Mouse (Mus musculus) MEL (cell line): ENCODE data around the gene Commd6. TPM values are rescaled to one million over a fixed set of nuclear protein-coding genes. Genes with fewer than 3 reads are reported as not detected.

Experiments
- DNase-seq: peaks from one replicate; pipeline ENCODE4 v3.0.0; 2011; ENCODE audit warnings: low read depth, low spot score
- H3K27ac ChIP-seq: 2 replicates; pipeline ENCODE4 v1.5.1; 2012; ENCODE audit warnings: low read depth, mild to moderate bottlenecking, control low read depth, low read length, moderate library complexity; ENCODE audit not compliant: control insufficient read depth
- H3K27me3 ChIP-seq, 2 experiments: fragments of 150-350 bp in 1 of 2; sonication (generic) in 1 of 2; 2 replicates each; pipeline ENCODE4 v1.6.1; 2012; ENCODE audit warnings: low read length in 2 of 2, mild to moderate bottlenecking in 2 of 2, improper control_type of control experiment in 1 of 2, moderate library complexity in 1 of 2; ENCODE audit not compliant: insufficient read depth in 2 of 2, control insufficient read depth in 1 of 2
- H3K36me3 ChIP-seq, 2 experiments: 2 replicates each; pipeline ENCODE4 v1.6.1; 2012 to 2014; ENCODE audit warnings: low read length in 2 of 2, improper control_type of control experiment in 1 of 2, inconsistent platforms in 1 of 2, mild to moderate bottlenecking in 1 of 2; ENCODE audit not compliant: insufficient read depth in 2 of 2, control insufficient read depth in 1 of 2
- H3K4me1 ChIP-seq, 2 experiments: fragments of 150-350 bp in 1 of 2; sonication (generic) in 1 of 2; 2 replicates each; pipeline ENCODE4 v1.6.1; 2012; ENCODE audit warnings: low read length in 2 of 2, improper control_type of control experiment in 1 of 2, mild to moderate bottlenecking in 1 of 2; ENCODE audit not compliant: insufficient read depth in 2 of 2, control insufficient read depth in 1 of 2
- H3K4me3 ChIP-seq, 2 experiments: fragments of 150-350 bp in 1 of 2; sonication (generic) in 1 of 2; 2 replicates each; pipeline ENCODE4 v1.5.1; 2012; ENCODE audit warnings: low read depth in 2 of 2, low read length in 2 of 2, mild to moderate bottlenecking in 2 of 2, moderate library complexity in 2 of 2, control low read depth in 1 of 2, improper control_type of control experiment in 1 of 2; ENCODE audit not compliant: control insufficient read depth in 1 of 2, insufficient read depth in 1 of 2
- H3K79me2 ChIP-seq: 2 replicates; pipeline ENCODE4 v1.6.1; 2012; ENCODE audit warnings: mild to moderate bottlenecking, low read length, moderate library complexity; ENCODE audit not compliant: control insufficient read depth, poor library complexity, insufficient read depth
- H3K9ac ChIP-seq: 2 replicates; pipeline ENCODE4 v1.6.1; 2012; ENCODE audit warnings: low read depth, mild to moderate bottlenecking, control low read depth, low read length, moderate library complexity; ENCODE audit not compliant: control insufficient read depth, poor library complexity, severe bottlenecking
- H3K9me3 ChIP-seq: fragments of 150-350 bp; sonication (generic); replicated peaks from 2 replicates; pipeline ENCODE4 v1.6.1; 2012; ENCODE audit warnings: mild to moderate bottlenecking, low read length, improper control_type of control experiment, moderate library complexity; ENCODE audit not compliant: insufficient read depth
- BHLHE40 ChIP-seq: IDR thresholded peaks from 2 replicates; pipeline ENCODE4 v1.6.1; 2012; ENCODE audit warnings: low read depth, mild to moderate bottlenecking, inconsistent platforms, low read length, improper control_type of control experiment, borderline replicate concordance
- CHD1 ChIP-seq: IDR thresholded peaks from 2 replicates; pipeline ENCODE4 v1.6.1; 2012; ENCODE audit warnings: low read depth, mild to moderate bottlenecking, inconsistent platforms, low read length, improper control_type of control experiment
- CTCF ChIP-seq, 3 experiments: IDR thresholded peaks in 2 of 3; conservative IDR thresholded peaks in 1 of 3; 2 replicates each; pipeline ENCODE4 v1.5.1; 2011 to 2012; ENCODE audit warnings: low read length in 3 of 3, low read depth in 2 of 3, mild to moderate bottlenecking in 2 of 3, improper control_type of control experiment in 1 of 3, inconsistent platforms in 1 of 3, mixed read lengths in 1 of 3, moderate library complexity in 1 of 3; ENCODE audit not compliant: control insufficient read depth in 1 of 3, insufficient read depth in 1 of 3, poor library complexity in 1 of 3, severe bottlenecking in 1 of 3
- ELF1 ChIP-seq: IDR thresholded peaks from 2 replicates; pipeline ENCODE4 v1.6.1; 2014; ENCODE audit warnings: low read depth, mild to moderate bottlenecking, inconsistent platforms, low read length, improper control_type of control experiment, moderate library complexity
- ETS1 ChIP-seq: IDR thresholded peaks from 2 replicates; pipeline ENCODE4 v1.6.1; 2012; ENCODE audit warnings: low read depth, mild to moderate bottlenecking, inconsistent platforms, low read length, improper control_type of control experiment, moderate library complexity
- GABPA ChIP-seq: IDR thresholded peaks from 2 replicates; pipeline ENCODE4 v1.6.1; 2012; ENCODE audit warnings: low read depth, mild to moderate bottlenecking, inconsistent platforms, low read length, improper control_type of control experiment, moderate library complexity
- MAFK ChIP-seq: IDR thresholded peaks from 2 replicates; pipeline ENCODE4 v1.6.1; 2011; ENCODE audit warnings: low read depth, mild to moderate bottlenecking, low read length, improper control_type of control experiment, borderline replicate concordance
- MAZ ChIP-seq: IDR thresholded peaks from 2 replicates; pipeline ENCODE4 v1.6.1; 2012; ENCODE audit warnings: low read depth, mild to moderate bottlenecking, inconsistent platforms, low read length, improper control_type of control experiment
- MXI1 ChIP-seq: IDR thresholded peaks from 2 replicates; pipeline ENCODE4 v1.6.1; 2011; ENCODE audit warnings: mild to moderate bottlenecking, low read depth, low read length, improper control_type of control experiment
- POLR2A ChIP-seq, 2 experiments: IDR thresholded peaks; 2 replicates each; pipeline ENCODE4 v1.6.1; 2011 to 2012; ENCODE audit warnings: low read length in 2 of 2, mild to moderate bottlenecking in 2 of 2, control low read depth in 1 of 2, improper control_type of control experiment in 1 of 2, low read depth in 1 of 2, moderate library complexity in 1 of 2; ENCODE audit not compliant: control insufficient read depth in 1 of 2, insufficient read depth in 1 of 2, poor library complexity in 1 of 2
- POLR2AphosphoS2 ChIP-seq: IDR thresholded peaks from 2 replicates; pipeline ENCODE4 v1.6.1; 2011; ENCODE audit warnings: low read length, improper control_type of control experiment
- RCOR1 ChIP-seq: IDR thresholded peaks from 2 replicates; pipeline ENCODE4 v1.6.1; 2012; ENCODE audit warnings: low read depth, mild to moderate bottlenecking, inconsistent platforms, low read length, improper control_type of control experiment
- TAL1 ChIP-seq: IDR thresholded peaks from 2 replicates; pipeline ENCODE4 v1.6.1; 2012; ENCODE audit warnings: mild to moderate bottlenecking, inconsistent platforms, low read length, moderate library complexity, mixed read lengths
- TBP ChIP-seq: IDR thresholded peaks from 2 replicates; pipeline ENCODE4 v1.8.0; 2011; ENCODE audit warnings: low read depth, low read length, improper control_type of control experiment
- USF1 ChIP-seq: IDR thresholded peaks from 2 replicates; pipeline ENCODE4 v1.6.1; 2014; ENCODE audit warnings: low read depth, mild to moderate bottlenecking, inconsistent platforms, low read length, improper control_type of control experiment, moderate library complexity
- ZKSCAN1 ChIP-seq: IDR thresholded peaks from 2 replicates; pipeline ENCODE4 v1.6.1; 2012; ENCODE audit warnings: low read depth, mild to moderate bottlenecking, inconsistent platforms, low read length, improper control_type of control experiment, moderate library complexity
- polyA plus RNA-seq, 2 experiments: library from polyadenylated mRNA; stranded (reverse) in 1 of 2; unstranded in 1 of 2; fragments of >175 nt in 1 of 2; fragments of >200 nt in 1 of 2; gene quantifications; 2 replicates each; pipeline versions ENCODE4 v1.2.1 to v1.2.4; 2012; ENCODE audit warnings: low replicate concordance in 2 of 2, low read depth in 1 of 2; ENCODE audit not compliant: insufficient read length in 2 of 2, insufficient read depth in 1 of 2, missing spikeins in 1 of 2
- total RNA-seq: library from RNA; depleted of rRNA; stranded (reverse); fragments of 300-350 nt; gene quantifications from 2 replicates; pipeline ENCODE4 v1.2.3, GENCODE M21; 2012

Gene Commd6
- total and polyA plus RNA-seq, 3 experiments: 57.3 to 61.2 TPM; not detected in 1

- Histone ChIP-seq H3K4me1 (no peaks in the 10 kb centered on the region), H3K27me3 (no peaks in the 10 kb centered on the region), H3K27ac (no peak overlapping the region), H3K9ac (no peak overlapping the region), H3K4me3 (no peak overlapping the region), H3K79me2 (no peaks in the 10 kb centered on the region), H3K9me3 (no peaks in the 10 kb centered on the region), H3K36me3 (no peaks in the 10 kb centered on the region)
- no peak for DNase-seq
- no peak for TF ChIP-seq MAZ
- TF ChIP-seq TAL1: no peak
- no peak for TF ChIP-seq CTCF (IDR thresholded peaks at IDR 0.05 in 2 of 3, conservative IDR thresholded peaks at IDR 0.05 in 1 of 3; ENCODE audit: control insufficient read depth in 1 of 3, insufficient read depth in 1 of 3, low read depth in 2 of 3, low read length in 3 of 3, poor library complexity in 1 of 3, severe bottlenecking in 1 of 3)
- no peak for TF ChIP-seq RCOR1
- TF ChIP-seq ELF1: no peak
- TF ChIP-seq MXI1: no peak
- TF ChIP-seq BHLHE40: no peak
- TF ChIP-seq USF1: no peak
- no peak for TF ChIP-seq MAFK
- no peak for TF ChIP-seq ETS1
- no peak for TF ChIP-seq POLR2AphosphoS2
- TF ChIP-seq GABPA: no peak
These were observed 32.6 kb downstream of the Commd6 start for GRCm38 (mm10) chr14:101607631-101608518.

- no peak overlapping the region for H3K27ac ChIP-seq
- no peaks in the 10 kb centered on the region for H3K9me3 ChIP-seq
- no peak for TF ChIP-seq GABPA
- TF ChIP-seq CHD1: no peak
- TF ChIP-seq, all 39 proteins: peak for 0
- Histone ChIP-seq H3K27me3 (no peaks in the 10 kb centered on the region), H3K9ac (no peak overlapping the region), H3K4me1 (no peaks in the 10 kb centered on the region), H3K79me2 (no peaks in the 10 kb centered on the region), H3K36me3 (no peaks in the 10 kb centered on the region), H3K4me3 (no peak overlapping the region)
- DNase-seq: no peak
These were observed 34.6 kb downstream of the Commd6 start for GRCm38 (mm10) chr14:101605843-101606242.

DNA sequence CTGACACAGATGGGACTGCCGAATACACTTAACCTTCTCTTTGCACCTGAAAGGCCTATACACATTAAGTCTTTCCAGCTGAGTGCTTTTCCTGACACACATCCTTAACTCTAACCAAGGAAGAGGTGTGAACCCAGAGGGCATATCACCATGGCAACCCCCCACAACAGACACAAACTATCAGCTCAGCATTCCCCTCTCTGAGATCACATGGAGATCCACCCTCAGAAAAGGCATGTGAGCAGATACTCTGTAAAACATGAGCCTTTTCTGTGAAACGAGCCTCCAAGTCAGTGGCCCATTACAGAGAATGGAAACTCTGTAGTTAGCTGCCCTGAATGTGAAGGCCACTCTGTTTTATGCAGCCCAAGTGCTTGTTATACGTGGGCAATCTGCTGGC is 37.6 kb downstream of the Commd6 start:
- Histone ChIP-seq H3K9me3 (no peaks in the 10 kb centered on the region), H3K27ac (no peak overlapping the region), H3K27me3 (no peaks in the 10 kb centered on the region), H3K9ac (no peak overlapping the region), H3K79me2 (no peaks in the 10 kb centered on the region), H3K4me1 (no peaks in the 10 kb centered on the region), H3K36me3 (no peaks in the 10 kb centered on the region), H3K4me3 (no peak overlapping the region)
- DNase-seq: no peak
- TF ChIP-seq POLR2A (IDR thresholded peaks at IDR 0.05; ENCODE audit: control insufficient read depth in 1 of 2, insufficient read depth in 1 of 2, low read depth in 1 of 2, low read length in 2 of 2, poor library complexity in 1 of 2): no peak
- no peak for TF ChIP-seq ZKSCAN1
- no peak for TF ChIP-seq CTCF (IDR thresholded peaks at IDR 0.05 in 2 of 3, conservative IDR thresholded peaks at IDR 0.05 in 1 of 3; ENCODE audit: control insufficient read depth in 1 of 3, insufficient read depth in 1 of 3, low read depth in 2 of 3, low read length in 3 of 3, poor library complexity in 1 of 3, severe bottlenecking in 1 of 3)
- no peak for TF ChIP-seq TBP
- no peak for TF ChIP-seq TAL1
